Mouse (Mus musculus) splenic B cell, adult 2 months (primary cell): ENCODE results near the gene Ncoa3.
"Not testable (repeated sequence)": the region's sequence is repeated elsewhere in the genome, so short reads cannot be mapped to it uniquely, and the experiment has no call there.

ENCODE experiments used
- DNase-seq: peaks from one replicate; pipeline ENCODE4 v3.0.0-alpha.2; 2011; ENCODE audit warnings: low read depth, low spot score
- H3K27me3 ChIP-seq: 2 replicates; pipeline ENCODE4 v1.6.1; 2012; ENCODE audit warnings: mild to moderate bottlenecking, low read length, moderate library complexity, mixed read lengths; ENCODE audit not compliant: control insufficient read depth, poor library complexity, insufficient read depth, severe bottlenecking
- H3K36me3 ChIP-seq: 2 replicates; pipeline ENCODE4 v1.6.1; 2012; ENCODE audit warnings: mild to moderate bottlenecking, low read length, moderate library complexity, mixed read lengths; ENCODE audit not compliant: control insufficient read depth, poor library complexity, insufficient read depth, severe bottlenecking

Ncoa3 gene

GRCm38 (mm10) chr2:166079961-166080885, 87.8 kb downstream of the Ncoa3 start:
- no peak for DNase-seq
- Histone ChIP-seq H3K27me3 (no peaks in the 10 kb centered on the region), H3K36me3 (no peaks in the 10 kb centered on the region)

DNA sequence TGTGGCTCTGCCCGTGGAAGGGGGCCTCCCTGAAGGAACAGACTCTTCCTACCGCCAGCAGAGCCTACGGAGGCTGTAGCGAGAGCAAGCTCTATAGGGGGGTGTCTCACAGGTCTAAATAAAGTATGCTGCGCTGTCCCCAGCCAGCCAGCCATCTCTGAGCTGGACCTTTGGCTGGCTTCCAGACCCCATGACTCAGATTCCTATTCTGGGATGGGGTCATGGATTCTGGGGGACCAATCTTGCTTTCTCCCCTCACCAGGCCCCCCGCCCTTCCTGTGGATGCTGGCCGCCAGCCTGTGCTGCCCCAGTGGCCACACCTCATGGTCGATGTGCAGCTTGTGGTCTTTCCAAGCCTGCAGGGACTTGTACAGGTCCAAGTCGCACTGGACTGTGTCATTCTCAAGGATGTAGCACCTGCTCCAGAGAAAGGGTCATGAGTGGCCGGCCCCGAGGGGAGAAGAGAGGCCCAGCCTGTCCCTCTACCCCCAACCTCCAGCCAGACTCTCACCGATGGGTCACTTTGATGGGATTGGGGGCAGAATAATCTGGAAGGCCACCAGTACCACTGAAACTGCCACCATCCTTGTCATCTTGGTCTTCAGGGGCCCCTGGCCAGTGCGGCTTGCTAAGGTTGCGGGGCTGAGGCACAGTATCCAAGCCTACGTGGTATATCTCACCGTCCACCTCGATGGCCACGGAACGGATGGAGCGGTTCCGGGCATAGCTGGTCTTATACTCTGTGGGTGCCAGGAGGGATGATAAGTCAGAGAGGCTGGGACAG, 88.7 kb downstream of the Ncoa3 start:
- DNase-seq = no peak
- H3K27me3 ChIP-seq = no peaks in the 10 kb centered on the region
- no peaks in the 10 kb centered on the region for H3K36me3 ChIP-seq

GRCm38 (mm10) chr2:166082193-166082592, 89.8 kb downstream of the Ncoa3 start:
- no peaks in the 10 kb centered on the region for H3K36me3 ChIP-seq
- peak; percentile 86 for DNase-seq
- H3K27me3 ChIP-seq = no peaks in the 10 kb centered on the region

- DNase-seq = no peak
- no peaks in the 10 kb centered on the region for H3K27me3 ChIP-seq
- no peaks in the 10 kb centered on the region for H3K36me3 ChIP-seq
Observed at GRCm38 (mm10) chr2:166082661-166083060, 90.2 kb downstream of the Ncoa3 start.

- DNase-seq = peak; percentile 24
- no peaks in the 10 kb centered on the region for H3K36me3 ChIP-seq
- H3K27me3 ChIP-seq = no peaks in the 10 kb centered on the region
Observed at GRCm38 (mm10) chr2:166083542-166084031, 91.2 kb downstream of the Ncoa3 start.

GRCm38 (mm10) chr2:166084111-166084510, 91.7 kb downstream of the Ncoa3 start:
- Histone ChIP-seq H3K27me3 (no peaks in the 10 kb centered on the region), H3K36me3 (no peaks in the 10 kb centered on the region)
- DNase-seq = no peak

GRCm38 (mm10) chr2:166084964-166085363, 92.5 kb downstream of the Ncoa3 start:
- DNase-seq = peak; percentile 65
- not testable (repeated sequence) for H3K36me3 ChIP-seq, H3K27me3 ChIP-seq

DNA sequence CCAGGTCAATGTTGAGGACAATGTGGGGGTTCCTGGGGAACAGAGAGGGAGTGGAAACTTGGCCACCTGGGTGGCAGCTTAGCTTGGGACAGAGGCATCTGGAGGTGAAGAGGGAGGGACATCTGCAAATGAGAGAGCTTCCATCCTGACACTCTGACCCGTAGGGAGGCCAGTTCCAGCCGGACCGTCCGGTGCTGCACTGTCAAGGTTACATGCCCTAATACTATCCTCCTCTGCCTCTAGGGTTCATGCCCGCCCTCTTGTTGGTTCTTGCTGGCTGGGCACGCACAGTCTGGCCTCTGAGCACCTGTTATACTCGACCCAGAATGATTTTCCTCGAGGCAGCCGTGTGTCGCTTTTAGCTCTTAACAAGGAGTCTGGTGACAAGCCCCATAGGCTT, 93.3 kb downstream of the Ncoa3 start:
- Histone ChIP-seq H3K27me3 (no peaks in the 10 kb centered on the region), H3K36me3 (no peaks in the 10 kb centered on the region)
- no peak for DNase-seq

GRCm38 (mm10) chr2:166086457-166087233, 94.2 kb downstream of the Ncoa3 start:
- no peaks in the 10 kb centered on the region for H3K36me3 ChIP-seq
- DNase-seq = no peak
- no peaks in the 10 kb centered on the region for H3K27me3 ChIP-seq

DNA sequence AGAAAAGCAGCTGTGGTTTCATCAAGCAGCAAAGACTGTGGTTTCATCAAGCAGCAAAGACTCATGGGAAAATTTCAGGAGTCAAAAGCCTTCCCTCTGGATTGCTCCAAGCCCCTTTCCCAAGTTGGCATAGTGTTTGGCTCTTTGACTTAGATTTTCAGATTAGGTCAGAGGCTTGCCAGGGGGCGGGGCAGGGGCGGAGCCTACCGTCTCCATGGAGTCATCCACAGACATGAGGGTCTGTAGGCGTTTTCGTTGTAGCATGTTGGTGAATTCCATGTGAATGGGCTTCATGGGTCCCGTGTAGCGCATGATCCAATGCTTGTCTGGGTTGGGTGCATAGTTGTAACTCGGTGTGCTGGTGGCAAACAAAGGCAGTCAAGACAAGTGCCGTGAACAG, 96.6 kb downstream of the Ncoa3 start:
- no peaks in the 10 kb centered on the region for H3K27me3 ChIP-seq
- H3K36me3 ChIP-seq = no peaks in the 10 kb centered on the region
- DNase-seq = no peak

DNA sequence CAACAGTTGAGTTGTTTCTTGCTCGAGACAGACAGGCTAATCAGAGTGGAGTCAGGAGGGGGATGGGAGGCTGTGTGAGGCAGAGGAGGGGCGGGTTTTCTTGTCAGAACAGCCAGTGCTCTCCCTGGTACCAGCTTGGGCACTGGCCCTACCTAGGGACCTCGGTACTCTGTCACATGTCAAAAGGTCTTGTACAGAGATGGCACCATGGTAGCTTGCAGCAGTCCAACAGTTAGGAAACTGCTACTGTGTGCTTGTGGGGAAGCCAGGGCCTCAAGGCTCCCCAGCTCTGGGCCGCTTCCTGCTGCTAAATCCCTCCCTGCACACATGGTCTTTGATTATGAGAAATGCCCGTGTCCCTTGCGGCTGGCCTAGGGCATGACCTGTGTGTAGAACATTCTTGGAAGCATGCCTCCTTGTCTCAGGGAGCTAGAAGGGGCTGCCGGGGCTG, 97.7 kb downstream of the Ncoa3 start:
- H3K36me3 ChIP-seq = no peaks in the 10 kb centered on the region
- no peak for DNase-seq

DNA sequence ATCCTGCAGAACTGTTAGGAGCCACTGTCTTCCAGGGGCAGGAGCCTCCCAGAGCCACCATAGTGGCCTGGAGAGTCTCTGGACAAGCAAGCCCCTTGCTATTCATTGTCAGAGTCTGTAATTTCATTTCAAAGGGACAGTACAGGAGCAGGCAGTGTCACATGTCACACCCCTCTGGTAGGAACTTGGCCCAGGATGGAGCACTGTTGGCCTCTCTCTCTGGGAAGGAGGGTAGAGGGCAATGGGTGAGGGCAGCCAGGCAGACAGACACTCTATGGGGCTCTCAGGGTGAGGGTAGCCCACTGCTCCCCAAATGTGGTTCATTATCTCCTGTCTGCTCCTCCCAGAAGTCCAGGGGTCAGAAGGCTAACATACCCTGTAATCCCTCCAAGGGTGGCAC, 99.2 kb downstream of the Ncoa3 start:
- H3K36me3 ChIP-seq = no peaks in the 10 kb centered on the region
- no peak for DNase-seq
- H3K27me3 ChIP-seq = no peaks in the 10 kb centered on the region

More for the DNA sequence above, 97.7 kb downstream of the Ncoa3 start:
- no peaks in the 10 kb centered on the region for H3K27me3 ChIP-seq

- Histone ChIP-seq H3K27me3 (no peaks in the 10 kb centered on the region), H3K36me3 (no peaks in the 10 kb centered on the region)
- DNase-seq = no peak
Observed at GRCm38 (mm10) chr2:166092412-166092811, 100.0 kb downstream of the Ncoa3 start.

- Histone ChIP-seq H3K27me3 (no peaks in the 10 kb centered on the region), H3K36me3 (no peaks in the 10 kb centered on the region)
- no peak for DNase-seq
Observed at GRCm38 (mm10) chr2:166096300-166096699, 103.9 kb downstream of the Ncoa3 start.
